Mouse (Mus musculus): ENCODE results near the gene Cyp24a1.

GRCm38 (mm10) chr2:170507734-170508133, 10.8 kb upstream of the Cyp24a1 start:
- TF ChIP-seq CTCF (conservative IDR thresholded peaks at IDR 0.05; ENCODE audit: insufficient read depth, insufficient read length, low read depth, low read length) (peak; percentile 88), POLR2A (IDR thresholded peaks at IDR 0.05; ENCODE audit: low read depth, low read length) (no peak)
